Mouse (Mus musculus): ENCODE data around the gene Olfr9.
A peak's percentile ranks its signal among the peaks of the same experiment; 100 is the strongest.
"Not testable (repeated sequence)": the region's sequence is repeated elsewhere in the genome, so short reads cannot be mapped to it uniquely, and the experiment has no call there.

The Olfr9 gene

GRCm38 (mm10) chr10:129004032-129004920 is 15.0 kb downstream of the Olfr9 start:
- no peak for DNase-seq (ENCODE audit: extremely low spot score, low spot score)

- DNase-seq (ENCODE audit: extremely low spot score, low spot score): no peak
Measured at GRCm38 (mm10) chr10:129010288-129010841, 21.1 kb downstream of the Olfr9 start, which contains the start of gene Olfr763. Gene Olfr763 (plus strand): TSS chr10:129010791.

- DNase-seq (ENCODE audit: extremely low spot score, low spot score): not testable (repeated sequence)
Measured at GRCm38 (mm10) chr10:129011511-129011910, 22.3 kb downstream of the Olfr9 start.

GRCm38 (mm10) chr10:129014477-129014876 is 25.2 kb downstream of the Olfr9 start:
- DNase-seq (ENCODE audit: extremely low spot score, low spot score): no peak

GRCm38 (mm10) chr10:129023319-129023718 is 34.1 kb downstream of the Olfr9 start:
- no peak for DNase-seq (ENCODE audit: extremely low spot score, low spot score)

- DNase-seq (ENCODE audit: extremely low spot score, low spot score): peak; percentile 64
Measured at GRCm38 (mm10) chr10:129026018-129026662, 36.9 kb downstream of the Olfr9 start.

- DNase-seq (ENCODE audit: extremely low spot score, low spot score): no peak
Measured at GRCm38 (mm10) chr10:129028343-129028742, 39.1 kb downstream of the Olfr9 start.

- DNase-seq (ENCODE audit: extremely low spot score, low spot score): no peak
Measured at GRCm38 (mm10) chr10:129039796-129040195, 50.6 kb downstream of the Olfr9 start, which contains the start of gene Olfr764-ps1. Gene Olfr764-ps1 (minus strand): TSS chr10:129039896.

Data from neural tube, embryonic 10.5 days (tissue).